Comparison of ENCODE assay signal across 8 mouse cellular contexts in the genomic region with DNA sequence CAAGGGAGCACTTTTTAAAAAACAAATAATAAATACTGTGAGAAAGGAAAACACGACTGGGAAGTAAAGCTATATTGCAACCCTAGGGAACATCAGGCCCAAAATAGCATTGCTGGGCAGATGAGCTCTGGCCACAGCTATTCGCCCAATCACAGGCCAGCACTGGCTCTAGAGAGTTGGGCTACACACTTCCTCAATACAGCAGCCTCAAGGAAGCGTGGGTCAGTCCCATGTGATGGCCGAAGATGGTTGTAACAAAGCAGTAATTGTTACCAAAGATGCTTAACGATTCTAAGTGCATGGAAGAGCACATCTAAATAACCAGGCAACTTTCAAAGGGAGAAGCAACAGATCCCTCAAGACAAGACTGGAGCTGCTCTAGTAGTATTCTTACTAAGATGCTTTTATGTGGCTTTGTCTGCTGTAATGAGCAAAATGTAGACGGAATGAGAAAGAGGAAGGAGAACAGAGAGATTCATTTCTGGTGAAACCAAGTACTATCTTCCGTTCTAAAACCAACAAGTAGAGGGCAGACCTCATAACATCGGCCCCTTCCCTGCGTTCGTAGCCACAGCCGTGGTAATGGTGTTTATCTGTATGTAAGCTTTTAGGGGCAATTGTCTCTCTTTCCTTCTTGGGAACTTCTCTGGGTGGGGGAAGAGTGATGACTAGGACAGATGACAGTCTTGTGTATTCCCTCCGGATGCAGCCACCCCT. TPM values are rescaled to one million over a fixed set of nuclear protein-coding genes. Genes with fewer than 3 reads are reported as not detected.
DNase-seq lines count a peak whose midpoint lies in the region; ATAC-seq lines count a peak whose summit lies in the region.

No protein-coding gene starts in this region.

- DNase-seq in embryo, embryonic 11 days: peak; percentile 25
- no peak for DNase-seq in embryo, embryonic 10.5 days (ENCODE audit: low spot score)
- peak; percentile 87 for DNase-seq in A20 (ENCODE audit: low read depth, low spot score)
- DNase-seq in gastrocnemius, postnatal 14 days: peak; percentile 61
- DNase-seq in intestine, embryonic 14.5 days (ENCODE audit: low spot score): no peak
- DNase-seq in naive thymus-derived CD4-positive, alpha-beta T cell, adult 2 months (ENCODE audit: low read depth): peak; percentile 84
- DNase-seq in left cerebral cortex, adult 8-10 months (ENCODE audit: low spot score in 2 of 2): no peak

- H3K4me1 ChIP-seq in intestine, embryonic 14.5 days (replicated peaks; ENCODE audit: control insufficient read depth, insufficient read depth, low read length): peaks cover 27% of the 10 kb centered on the region

- H3K9ac ChIP-seq in intestine, embryonic 14.5 days (ENCODE audit: low read length): no peak overlapping the region

- intact Hi-C loops in gastrocnemius, postnatal 14 days (cut with DNase I; ENCODE audit: low total_unique reads): no loop called here

- no peak overlapping the region for H3K27ac ChIP-seq in intestine, embryonic 14.5 days (ENCODE audit: low read depth)

- ATAC-seq in intestine, embryonic 14.5 days (replicated peaks; ENCODE audit: low FRiP score, low TSS enrichment, low read depth): no peak
- ATAC-seq in erythroid progenitor cell, adult 5-6 weeks (replicated peaks; ENCODE audit: low FRiP score, poor library complexity, severe bottlenecking): no peak

- WGBS in intestine, embryonic 14.5 days: 52% methylated on average over 12 of the region's 12 CpGs

- peak overlapping the region; percentile 77; the same call in 1 of the 2 replicates for H3K4me2 ChIP-seq in intestine, embryonic 14.5 days (ENCODE audit: low read length)

- H3K36me3 ChIP-seq in intestine, embryonic 14.5 days (ENCODE audit: control insufficient read depth, insufficient read depth, low read length): no peaks in the 10 kb centered on the region

- H3K27me3 ChIP-seq in intestine, embryonic 14.5 days (replicated peaks; ENCODE audit: control insufficient read depth, insufficient read depth, low read length): no peaks in the 10 kb centered on the region

- no peak overlapping the region for H3K4me3 ChIP-seq in intestine, embryonic 14.5 days (ENCODE audit: low read depth, low read length)

- H3K9me3 ChIP-seq in intestine, embryonic 14.5 days (ENCODE audit: control insufficient read depth, low read length): no peaks in the 10 kb centered on the region

RNA-seq across cellular contexts. Expression of a gene that starts 3.0 kb away (rescaled TPM):
- total RNA-seq in gastrocnemius, postnatal 14 days (2021): 10 to 100 TPM; 18.5 to 18.8 TPM
- polyA plus RNA-seq in intestine, embryonic 14.5 days (2014; fragmentation: Nextera tagmentation; extraction: Ambion mirVana): 24.9 and 27.8 TPM in 2 replicates
- 6.5 and 9.6 TPM in 2 replicates for total RNA-seq in erythroid progenitor cell, adult 5-6 weeks (2015; ENCODE audit: low replicate concordance)
- total RNA-seq in erythroid progenitor cell, adult 5-6 weeks (2017; ENCODE audit: low replicate concordance): 12.2 and 13.4 TPM in 2 replicates
- total RNA-seq in left cerebral cortex, adult 8-10 months (2022): 10 to 100 TPM; 63.9 to 72.0 (median 69.5) TPM

RNA-seq across cellular contexts. Expression of a gene that starts 31.2 kb away (rescaled TPM):
- not detected for total RNA-seq in gastrocnemius, postnatal 14 days (2021)
- polyA plus RNA-seq in intestine, embryonic 14.5 days (2014; fragmentation: Nextera tagmentation; extraction: Ambion mirVana): 0.12 TPM in 1 of 2 replicates, not detected in the other
- total RNA-seq in erythroid progenitor cell, adult 5-6 weeks (2015; ENCODE audit: low replicate concordance): not detected in 2 replicates
- not detected in 2 replicates for total RNA-seq in erythroid progenitor cell, adult 5-6 weeks (2017; ENCODE audit: low replicate concordance)
- 1 to 10 TPM; 1.1 to 2.6 (median 2.0) TPM for total RNA-seq in left cerebral cortex, adult 8-10 months (2022)

Comparison
In these comparisons a context has a peak if more than half of its experiments do, and no peak if none do; other contexts are left out.
1. DNase-seq: peak in embryo, embryonic 11 days (single experiment), A20 (single experiment), gastrocnemius, postnatal 14 days (single experiment) and naive thymus-derived CD4-positive, alpha-beta T cell, adult 2 months (single experiment); none in embryo, embryonic 10.5 days (single experiment), intestine, embryonic 14.5 days (single experiment) and left cerebral cortex, adult 8-10 months (0 of 2).